Mouse (Mus musculus) embryo, embryonic 10.5 days (tissue): ENCODE data around the gene Mvp.
A peak's percentile ranks its signal among the peaks of the same experiment; 100 is the strongest.

Experiments
- DNase-seq: peaks from one replicate; pipeline ENCODE4 v3.0.0-alpha.2; 2015; ENCODE audit warnings: low spot score

The Mvp gene

GRCm38 (mm10) chr7:127014320-127014719 lies at the start of gene Mvp:
Gene Mvp, minus strand, starts transcription at chr7:127014621.
- DNase-seq: peak; percentile 70

- DNase-seq: no peak
These were observed 40.7 kb upstream of the Mvp start for GRCm38 (mm10) chr7:127055026-127055585.

GRCm38 (mm10) chr7:127041851-127042672 lies 27.6 kb upstream of the Mvp start, which contains the start of gene Kif22:
Gene Kif22, minus strand, starts transcription at chr7:127042471.
- peak; percentile 97 for DNase-seq

GRCm38 (mm10) chr7:127031244-127031643 lies 16.8 kb upstream of the Mvp start:
- no peak for DNase-seq

- DNase-seq: no peak
These were observed 15.8 kb upstream of the Mvp start for GRCm38 (mm10) chr7:127030172-127030571.

- no peak for DNase-seq
These were observed 13.5 kb upstream of the Mvp start for GRCm38 (mm10) chr7:127027885-127028284.

GRCm38 (mm10) chr7:127026984-127027726 lies 12.7 kb upstream of the Mvp start, which contains the start of gene Maz:
Gene Maz, minus strand, starts transcription at chr7:127027037.
- DNase-seq: peak; percentile 100

- no peak for DNase-seq
These were observed 12.2 kb upstream of the Mvp start for GRCm38 (mm10) chr7:127026616-127026983.

- peak; percentile 80 for DNase-seq
These were observed 11.8 kb upstream of the Mvp start for GRCm38 (mm10) chr7:127026161-127026600.

GRCm38 (mm10) chr7:127025556-127026160 lies 11.2 kb upstream of the Mvp start:
- no peak for DNase-seq

GRCm38 (mm10) chr7:127024755-127025555 lies 10.5 kb upstream of the Mvp start:
- peak; percentile 85 for DNase-seq

- no peak for DNase-seq
These were observed 9.7 kb upstream of the Mvp start for GRCm38 (mm10) chr7:127023896-127024690.

GRCm38 (mm10) chr7:127023272-127023691 lies 8.9 kb upstream of the Mvp start:
- no peak for DNase-seq

- no peak for DNase-seq
These were observed 8.3 kb upstream of the Mvp start for GRCm38 (mm10) chr7:127022528-127023271.

GRCm38 (mm10) chr7:127021563-127022527 lies 7.4 kb upstream of the Mvp start:
- peak; percentile 53 for DNase-seq

GRCm38 (mm10) chr7:127020901-127021562 lies 6.6 kb upstream of the Mvp start, which contains the start of the genes Gm42742 and Prrt2:
Gene Gm42742, minus strand, starts transcription at chr7:127021097.
Gene Prrt2, minus strand, starts transcription at chr7:127021211.
- peak; percentile 71 for DNase-seq

GRCm38 (mm10) chr7:127020491-127020890 lies 6.1 kb upstream of the Mvp start:
- DNase-seq: no peak

GRCm38 (mm10) chr7:127020031-127020430 lies 5.6 kb upstream of the Mvp start:
- DNase-seq: no peak
